Mouse (Mus musculus) hindbrain, embryonic 14.5 days (tissue): ENCODE measurements around the gene Exo1. TPM values are rescaled to one million over a fixed set of nuclear protein-coding genes. Genes with fewer than 3 reads are reported as not detected.
A peak's percentile ranks its signal among the peaks of the same experiment; 100 is the strongest.

Experiments used
- ATAC-seq: fragments of 200-750 bp; cut with Nextera tagmentation; 2 replicates; pipeline ENCODE4 v1.8.0; 2017; ENCODE audit warnings: moderate number of reproducible peaks, mild to moderate bottlenecking, moderate TSS enrichment, moderate library complexity; ENCODE audit not compliant: low FRiP score
- DNase-seq: peaks from one replicate; pipeline ENCODE4 v3.0.0-alpha.2; 2015; ENCODE audit warnings: low spot score
- H3K27ac ChIP-seq: fragments of 300-500 bp; sonication (generic); 2 replicates; pipeline ENCODE4 v1.5.1; 2014; ENCODE audit warnings: mild to moderate bottlenecking, moderate library complexity
- H3K27me3 ChIP-seq: fragments of 300-500 bp; sonication (generic); 2 replicates; pipeline ENCODE4 v1.6.1; 2014; ENCODE audit warnings: mild to moderate bottlenecking, low read length, mixed read lengths; ENCODE audit not compliant: control insufficient read depth, insufficient read depth
- H3K36me3 ChIP-seq: fragments of 300-500 bp; sonication (generic); replicated peaks from 2 replicates; pipeline ENCODE4 v1.6.1; 2014; ENCODE audit not compliant: control insufficient read depth, insufficient read depth
- H3K4me1 ChIP-seq: fragments of 300-500 bp; sonication (generic); replicated peaks from 2 replicates; pipeline ENCODE4 v1.6.1; 2014; ENCODE audit warnings: antibody characterized with exemption, low read length, mixed read lengths; ENCODE audit not compliant: control insufficient read depth, insufficient read depth
- H3K4me2 ChIP-seq: fragments of 300-500 bp; sonication (generic); replicated peaks from 2 replicates; pipeline ENCODE4 v1.6.1; 2014; ENCODE audit warnings: mild to moderate bottlenecking, moderate library complexity
- H3K4me3 ChIP-seq: fragments of 300-500 bp; sonication (generic); replicated peaks from 2 replicates; pipeline ENCODE4 v1.5.1; 2014; ENCODE audit warnings: mild to moderate bottlenecking, low read length
- H3K9ac ChIP-seq: fragments of 300-500 bp; sonication (generic); 2 replicates; pipeline ENCODE4 v1.6.1; 2014
- H3K9me3 ChIP-seq: fragments of 300-500 bp; sonication (generic); 2 replicates; pipeline ENCODE4 v1.6.1; 2016; ENCODE audit warnings: low read length; ENCODE audit not compliant: control insufficient read depth
- WGBS: fragments of 180-500 bp; shearing (Covaris S2); extraction: QIAGEN DNeasy Blood & Tissue Kit; methylation state at CpG from one replicate; pipeline ENCODE4 v1.1.7; 2014; 5-methylcytosine and 5-hydroxymethylcytosine counted together
- polyA plus RNA-seq: library from polyadenylated mRNA; unstranded; fragments of >200 nt; fragmentation: Nextera tagmentation; extraction: Ambion mirVana; gene quantifications from 2 replicates; pipeline ENCODE4 v1.2.1, GENCODE M21; 2014

The Exo1 gene
- polyA plus RNA-seq, 1 experiment from 2014 or later = 5.8 TPM

- Histone ChIP-seq H3K27me3 (no peaks in the 10 kb centered on the region), H3K36me3 (no peaks in the 10 kb centered on the region), H3K9ac (no peak overlapping the region), H3K27ac (no peak overlapping the region), H3K4me1 (no peaks in the 10 kb centered on the region), H3K4me2 (no peak overlapping the region), H3K4me3 (no peak overlapping the region), H3K9me3 (no peaks in the 10 kb centered on the region)
- ATAC-seq = no peak
- WGBS = 95% methylated on average over 7 of the region's 7 CpGs
- DNase-seq = no peak
Measured at GRCm38 (mm10) chr1:175943168-175943567, 62.8 kb downstream of the Exo1 start.

GRCm38 (mm10) chr1:175946718-175947315 lies 66.4 kb downstream of the Exo1 start:
- DNase-seq (no peak), ATAC-seq (peak; percentile 34; the same call in 1 of the 2 replicates)
- H3K9ac ChIP-seq = no peak overlapping the region
- WGBS = 56% methylated on average over 4 of the region's 4 CpGs
- H3K4me2 ChIP-seq = no peak overlapping the region
- no peaks in the 10 kb centered on the region for H3K9me3 ChIP-seq
- no peak overlapping the region for H3K4me3 ChIP-seq
- no peaks in the 10 kb centered on the region for H3K4me1 ChIP-seq
- no peaks in the 10 kb centered on the region for H3K36me3 ChIP-seq
- H3K27ac ChIP-seq = peak overlapping the region; percentile 38; the same call in 1 of the 2 replicates
- H3K27me3 ChIP-seq = no peaks in the 10 kb centered on the region

DNA sequence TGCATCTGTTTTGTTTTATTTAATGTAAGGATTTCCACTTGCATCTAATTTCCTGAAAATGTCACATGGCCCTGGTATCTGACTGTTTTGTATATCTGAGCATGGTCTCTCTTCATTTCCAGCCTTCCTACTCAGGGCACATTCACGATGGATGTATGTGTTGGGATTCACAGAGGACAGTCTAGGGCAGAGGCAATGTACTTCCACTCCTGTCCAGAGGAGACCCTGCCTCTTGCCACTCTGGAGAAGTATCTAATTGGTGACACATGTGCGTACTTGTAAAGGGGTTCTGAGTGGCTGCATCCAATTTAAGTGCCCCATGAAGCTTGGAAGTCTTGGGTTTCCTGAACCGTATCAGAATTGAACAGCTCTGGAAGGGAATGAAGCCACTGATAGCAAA lies 70.0 kb downstream of the Exo1 start:
- H3K9ac ChIP-seq = no peak overlapping the region
- DNase-seq (no peak), ATAC-seq (no peak; the same call in 1 of the 2 replicates)
- no peaks in the 10 kb centered on the region for H3K4me1 ChIP-seq
- no peak overlapping the region for H3K27ac ChIP-seq
- WGBS = 79% methylated on average over 3 of the region's 3 CpGs
- no peaks in the 10 kb centered on the region for H3K9me3 ChIP-seq
- H3K36me3 ChIP-seq = no peaks in the 10 kb centered on the region
- no peaks in the 10 kb centered on the region for H3K27me3 ChIP-seq
- no peak overlapping the region for H3K4me3 ChIP-seq
- H3K4me2 ChIP-seq = no peak overlapping the region

DNA sequence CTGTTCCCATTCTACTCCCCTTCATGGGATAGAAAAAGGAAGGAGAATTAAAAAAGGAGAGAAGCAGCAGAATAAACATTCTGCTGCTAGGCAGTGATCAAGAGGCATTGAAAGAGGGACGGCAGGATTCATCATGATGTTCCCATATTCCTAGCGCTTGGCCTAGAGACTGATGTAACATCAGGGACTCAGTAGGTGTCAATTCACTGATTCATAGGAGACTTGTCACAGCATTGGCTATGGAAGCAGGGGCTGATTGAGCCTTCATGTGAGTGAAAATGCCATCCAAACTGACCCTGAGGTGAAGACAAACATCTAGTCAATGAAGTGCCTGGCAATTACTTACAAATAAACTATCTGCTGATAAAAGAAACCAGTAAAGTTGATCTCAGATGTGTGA lies 70.5 kb downstream of the Exo1 start:
- H3K4me1 ChIP-seq = no peaks in the 10 kb centered on the region
- H3K9ac ChIP-seq = no peak overlapping the region
- H3K9me3 ChIP-seq = no peaks in the 10 kb centered on the region
- no peak overlapping the region for H3K4me3 ChIP-seq
- no peaks in the 10 kb centered on the region for H3K36me3 ChIP-seq
- 87% methylated on average over 2 of the region's 2 CpGs for WGBS
- no peak overlapping the region for H3K4me2 ChIP-seq
- no peak for DNase-seq
- no peak for ATAC-seq
- H3K27ac ChIP-seq = no peak overlapping the region
- H3K27me3 ChIP-seq = no peaks in the 10 kb centered on the region

GRCm38 (mm10) chr1:175961786-175962185 lies 81.4 kb downstream of the Exo1 start:
- no peak for ATAC-seq
- Histone ChIP-seq H3K27me3 (no peaks in the 10 kb centered on the region), H3K4me2 (no peak overlapping the region), H3K36me3 (no peaks in the 10 kb centered on the region), H3K27ac (no peak overlapping the region), H3K4me3 (no peak overlapping the region), H3K9ac (no peak overlapping the region), H3K4me1 (no peaks in the 10 kb centered on the region), H3K9me3 (no peaks in the 10 kb centered on the region)
- no peak for DNase-seq
- 82% methylated on average over 2 of the region's 2 CpGs for WGBS

Other genes starting within 250 kb of the Exo1 start
- gene Opn3, start 187.8 kb upstream of the Exo1 start, polyA plus RNA-seq = 8.2 and 8.3 TPM in 2 replicates
- gene Chml, start 187.7 kb upstream of the Exo1 start, polyA plus RNA-seq = 5.9 and 6.2 TPM in 2 replicates
- 0.09 TPM in 1 of 2 replicates, not detected in the other for gene Wdr64, start 182.0 kb upstream of the Exo1 start, polyA plus RNA-seq
- gene Gm38100, start 39.7 kb downstream of the Exo1 start, polyA plus RNA-seq = not detected in 2 replicates
- 0.50 and 0.58 TPM in 2 replicates for gene Rbm8a2, start 98.5 kb downstream of the Exo1 start, polyA plus RNA-seq